Mouse (Mus musculus) G1E (cell line): ENCODE measurements around the gene Cdkn2aipnl. TPM values are rescaled to one million over a fixed set of nuclear protein-coding genes. Genes with fewer than 3 reads are reported as not detected.

ENCODE experiments used
- ATAC-seq: 2 replicates; pipeline ENCODE4 v1.8.0; 2016; ENCODE audit warnings: mild to moderate bottlenecking; ENCODE audit not compliant: insufficient number of reproducible peaks, poor library complexity, low FRiP score, severe bottlenecking; ENCODE audit errors: extremely low read depth
- DNase-seq: peaks from one replicate; pipeline ENCODE4 v3.0.0; 2012; ENCODE audit warnings: low spot score
- H3K27me3 ChIP-seq: 2 replicates; pipeline ENCODE4 v1.6.1; 2012; ENCODE audit warnings: mild to moderate bottlenecking, low read length, inconsistent platforms; ENCODE audit not compliant: insufficient read depth
- H3K36me3 ChIP-seq: replicated peaks from 2 replicates; pipeline ENCODE3; 2012; ENCODE audit warnings: mild to moderate bottlenecking, inconsistent platforms
- H3K4me1 ChIP-seq: 2 replicates; pipeline ENCODE4 v1.6.1; 2012; ENCODE audit warnings: low read depth, low read length, inconsistent platforms, mixed read lengths; ENCODE audit not compliant: insufficient read depth
- H3K4me3 ChIP-seq: 2 replicates; pipeline ENCODE4 v1.5.1; 2012; ENCODE audit warnings: low read depth, mild to moderate bottlenecking, inconsistent platforms, low read length, moderate library complexity, mixed read lengths
- H3K9me3 ChIP-seq: replicated peaks from 2 replicates; pipeline ENCODE4 v1.6.1; 2012; ENCODE audit warnings: inconsistent platforms
- CTCF ChIP-seq: IDR thresholded peaks from 2 replicates; pipeline ENCODE4 v1.5.1; 2012; ENCODE audit warnings: low read depth, low read length, inconsistent platforms, mixed read lengths
- GATA1 ChIP-seq: IDR thresholded peaks from 2 replicates; pipeline ENCODE4 v1.6.1; 2012; ENCODE audit warnings: borderline replicate concordance, low read length, inconsistent platforms, mixed read lengths
- GATA2 ChIP-seq: IDR thresholded peaks from 2 replicates; pipeline ENCODE4 v1.6.1; 2012; ENCODE audit warnings: low read depth, low read length, inconsistent platforms, borderline replicate concordance
- POLR2AphosphoS5 ChIP-seq: IDR thresholded peaks from 2 replicates; pipeline ENCODE4 v1.6.1; 2012; ENCODE audit warnings: low read depth, low read length, inconsistent platforms; ENCODE audit not compliant: insufficient replicate concordance
- TAL1 ChIP-seq: conservative IDR thresholded peaks from 2 replicates; pipeline ENCODE4 v1.6.1; 2012; ENCODE audit warnings: low read depth, low read length, inconsistent platforms, mixed read lengths
- polyA plus RNA-seq: library from polyadenylated mRNA; stranded (reverse); fragments of >175 nt; gene quantifications from 2 replicates; pipeline ENCODE4 v1.2.3, GENCODE M21; 2012
- total RNA-seq, 2 experiments: library from RNA; stranded (forward) in 1 of 2; stranded (reverse) in 1 of 2; fragments of 200-1000 nt in 1 of 2; fragments of >200 nt in 1 of 2; fragmentation: Nextera tagmentation in 1 of 2; gene quantifications; 2 replicates each; pipeline ENCODE4 v1.2.3; 2014 to 2017

The Cdkn2aipnl gene
- total and polyA plus RNA-seq, 3 experiments = 47.2 to 148 (median 86.8) TPM

GRCm38 (mm10) chr11:51925595-51925994 is 41.9 kb upstream of the Cdkn2aipnl start:
- ATAC-seq (peak; percentile 34; the same call in 1 of the 2 replicates), DNase-seq (peak; percentile 42)
- no peak for TF ChIP-seq POLR2AphosphoS5
- no peak for TF ChIP-seq CTCF
- no peak for TF ChIP-seq GATA2
- TF ChIP-seq TAL1 = no peak
- no peak for TF ChIP-seq GATA1
- H3K9me3 ChIP-seq = peaks cover 7% of the 10 kb centered on the region
- H3K4me3 ChIP-seq = no peak overlapping the region; the same call in 1 of the 2 replicates
- no peaks in the 10 kb centered on the region for H3K36me3 ChIP-seq
- H3K4me1 ChIP-seq = peaks cover 4% of the 10 kb centered on the region
- peaks cover 9% of the 10 kb centered on the region; the same call in 1 of the 2 replicates for H3K27me3 ChIP-seq

GRCm38 (mm10) chr11:51926385-51926784 is 41.1 kb upstream of the Cdkn2aipnl start:
- peaks cover 7% of the 10 kb centered on the region for H3K9me3 ChIP-seq
- no peak overlapping the region for H3K4me3 ChIP-seq
- TF ChIP-seq TAL1 = no peak
- TF ChIP-seq GATA2 = no peak
- TF ChIP-seq GATA1 = no peak
- TF ChIP-seq POLR2AphosphoS5 = no peak
- TF ChIP-seq CTCF = no peak
- peaks cover 4% of the 10 kb centered on the region for H3K4me1 ChIP-seq
- ATAC-seq (no peak), DNase-seq (no peak)
- peaks cover 9% of the 10 kb centered on the region; the same call in 1 of the 2 replicates for H3K27me3 ChIP-seq
- H3K36me3 ChIP-seq = no peaks in the 10 kb centered on the region

DNA sequence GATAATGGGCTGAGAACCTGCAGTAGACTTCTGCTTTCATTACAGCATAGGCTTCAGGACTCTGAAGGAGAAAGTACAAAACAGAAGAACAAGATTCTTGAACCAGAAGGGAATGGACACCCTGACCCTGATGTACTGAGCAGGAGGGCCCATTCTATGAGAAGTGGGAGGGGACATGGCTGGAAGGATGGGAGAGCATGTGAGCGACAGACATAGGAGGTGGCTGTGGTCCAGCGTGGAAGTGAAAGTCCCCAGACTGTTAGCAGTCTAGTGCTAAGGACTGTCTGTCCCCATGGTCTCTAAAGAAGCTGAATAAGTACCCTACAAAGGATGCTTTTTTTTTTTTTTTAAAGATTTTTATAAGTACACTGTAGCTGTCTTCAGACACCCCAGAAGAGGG is 40.4 kb upstream of the Cdkn2aipnl start:
- Histone ChIP-seq H3K9me3 (peaks cover 7% of the 10 kb centered on the region), H3K4me1 (peaks cover 4% of the 10 kb centered on the region), H3K36me3 (no peaks in the 10 kb centered on the region), H3K4me3 (no peak overlapping the region), H3K27me3 (peaks cover 9% of the 10 kb centered on the region; the same call in 1 of the 2 replicates)
- ATAC-seq (no peak), DNase-seq (no peak)
- TF ChIP-seq TAL1 (no peak), GATA2 (no peak), POLR2AphosphoS5 (no peak), GATA1 (no peak), CTCF (no peak)

DNA sequence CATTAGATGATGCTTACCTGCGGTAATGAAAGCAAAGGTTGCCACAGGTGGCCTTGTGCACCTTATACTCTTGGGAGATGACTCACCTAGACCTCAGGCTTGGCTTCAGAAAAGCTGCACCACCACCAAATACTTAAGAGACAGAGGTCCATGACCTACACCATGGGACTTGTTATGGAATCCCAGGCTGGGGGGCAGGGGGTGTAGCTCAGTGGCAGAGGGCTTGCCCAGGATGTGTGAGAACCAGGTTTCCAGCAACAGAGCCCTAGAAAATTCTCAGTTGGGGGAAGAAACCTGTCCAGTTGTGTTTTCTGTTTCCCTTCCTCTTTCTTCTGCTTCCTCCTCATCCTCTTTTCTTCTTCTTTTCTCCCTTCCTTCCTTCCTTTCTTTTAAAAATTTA is 36.3 kb upstream of the Cdkn2aipnl start:
- no peak for DNase-seq
- no peaks in the 10 kb centered on the region for H3K9me3 ChIP-seq
- ATAC-seq = no peak
- no peaks in the 10 kb centered on the region for H3K4me1 ChIP-seq
- no peak for TF ChIP-seq GATA1
- TF ChIP-seq TAL1 = no peak
- no peak for TF ChIP-seq GATA2
- no peak for TF ChIP-seq POLR2AphosphoS5
- no peak for TF ChIP-seq CTCF
- no peaks in the 10 kb centered on the region for H3K36me3 ChIP-seq
- peaks cover 6% of the 10 kb centered on the region; the same call in 1 of the 2 replicates for H3K27me3 ChIP-seq
- H3K4me3 ChIP-seq = no peak overlapping the region

DNA sequence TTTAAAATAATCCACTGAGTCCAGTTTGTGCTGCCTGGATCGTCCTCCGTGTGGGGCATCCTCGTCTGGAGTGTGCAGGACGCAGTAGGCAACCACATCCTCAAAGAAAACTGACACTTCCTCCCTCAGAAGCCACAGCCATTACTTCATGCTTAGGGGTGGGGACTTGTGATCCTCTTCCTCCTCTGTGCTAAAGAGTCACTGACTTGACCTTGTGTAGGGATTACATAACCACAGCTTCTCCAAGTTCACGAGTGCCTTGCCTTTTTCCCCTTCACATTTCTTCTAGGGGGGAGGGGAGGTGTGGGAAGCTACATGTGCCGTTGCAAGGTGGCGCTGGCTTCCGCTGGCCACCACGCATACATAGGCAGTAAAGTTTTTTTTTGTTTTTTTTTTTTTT is 35.7 kb upstream of the Cdkn2aipnl start:
- ATAC-seq (no peak), DNase-seq (no peak)
- no peaks in the 10 kb centered on the region for H3K4me1 ChIP-seq
- H3K9me3 ChIP-seq = no peaks in the 10 kb centered on the region
- H3K4me3 ChIP-seq = no peak overlapping the region
- no peak for TF ChIP-seq POLR2AphosphoS5
- no peak for TF ChIP-seq CTCF
- no peak for TF ChIP-seq GATA2
- no peak for TF ChIP-seq GATA1
- TF ChIP-seq TAL1 = no peak
- peaks cover 8% of the 10 kb centered on the region; the same call in 1 of the 2 replicates for H3K27me3 ChIP-seq
- no peaks in the 10 kb centered on the region for H3K36me3 ChIP-seq

DNA sequence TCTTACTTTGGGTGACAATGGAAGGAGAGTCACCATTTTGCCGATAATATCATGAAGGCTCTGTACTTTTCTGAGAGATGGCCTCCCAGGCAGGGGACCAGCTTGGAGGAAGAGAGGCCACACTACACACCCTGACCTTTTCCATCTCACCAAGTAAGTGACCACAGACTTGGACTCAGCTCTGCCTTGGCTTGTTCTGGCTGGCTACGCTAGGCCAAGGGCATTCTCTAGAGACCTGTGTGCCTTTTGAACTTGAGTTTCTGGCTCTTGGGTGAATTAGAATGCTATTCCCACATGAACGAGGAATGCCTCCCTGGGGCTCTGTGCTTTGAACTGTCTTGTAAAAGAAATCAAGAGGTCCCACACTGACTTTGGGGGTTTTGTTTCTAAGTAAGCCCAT is 33.2 kb upstream of the Cdkn2aipnl start:
- no peak for TF ChIP-seq CTCF
- TF ChIP-seq TAL1 = no peak
- TF ChIP-seq GATA1 = no peak
- no peak for TF ChIP-seq GATA2
- TF ChIP-seq POLR2AphosphoS5 = no peak
- no peaks in the 10 kb centered on the region for H3K9me3 ChIP-seq
- DNase-seq = no peak
- H3K36me3 ChIP-seq = no peaks in the 10 kb centered on the region
- peaks cover 8% of the 10 kb centered on the region; the same call in 1 of the 2 replicates for H3K27me3 ChIP-seq
- H3K4me1 ChIP-seq = no peaks in the 10 kb centered on the region; the same call in 1 of the 2 replicates
- no peak overlapping the region for H3K4me3 ChIP-seq
- no peak for ATAC-seq
